Mouse (Mus musculus) cerebellum, adult 2 months (tissue): ENCODE data around the gene Ppm1h.

ENCODE experiments used
- CTCF ChIP-seq: fragments of 200-500 bp; IDR thresholded peaks from 2 replicates; pipeline ENCODE4 v1.5.1; 2011; ENCODE audit warnings: low read depth, mild to moderate bottlenecking, control low read depth, low read length, moderate library complexity, borderline replicate concordance; ENCODE audit not compliant: insufficient read depth
- POLR2A ChIP-seq: fragments of 200-500 bp; IDR thresholded peaks from 2 replicates; pipeline ENCODE4 v1.6.1; 2011; ENCODE audit warnings: low read length, control low read depth, borderline replicate concordance; ENCODE audit not compliant: insufficient read depth

- TF ChIP-seq CTCF (no peak), POLR2A (no peak)
These were observed 92.4 kb downstream of the Ppm1h start for GRCm38 (mm10) chr10:122770987-122771386.
